Mouse (Mus musculus) heart, adult 2 months (tissue): ENCODE measurements around the gene Tmem206.

Experiments used
- CTCF ChIP-seq: fragments of 200-600 bp; IDR thresholded peaks from 2 replicates; pipeline ENCODE4 v1.8.1; 2022; ENCODE audit warnings: antibody characterized with exemption, mild to moderate bottlenecking, moderate library complexity
- EP300 ChIP-seq: fragments of 200-500 bp; IDR thresholded peaks from 2 replicates; pipeline ENCODE4 v1.6.1; 2011; ENCODE audit warnings: low read depth, low read length, control low read depth; ENCODE audit not compliant: insufficient read depth
- POLR2A ChIP-seq: fragments of 200-500 bp; IDR thresholded peaks from 2 replicates; pipeline ENCODE4 v1.6.1; 2011; ENCODE audit warnings: mild to moderate bottlenecking, low read depth, low read length, control low read depth; ENCODE audit not compliant: insufficient read depth

GRCm38 (mm10) chr1:191326233-191326882 is 646 bp downstream of the Tmem206 start:
- TF ChIP-seq POLR2A (no peak), EP300 (no peak), CTCF (no peak)
